Mouse (Mus musculus) embryonic facial prominence, embryonic 14.5 days (tissue): ENCODE measurements around the gene Col23a1. TPM values are rescaled to one million over a fixed set of nuclear protein-coding genes. Genes with fewer than 3 reads are reported as not detected.

ENCODE experiments used
- ATAC-seq: fragments of 200-750 bp; cut with Nextera tagmentation; 2 replicates; pipeline ENCODE4 v1.8.0; 2017; ENCODE audit warnings: low read depth, moderate number of reproducible peaks, moderate TSS enrichment
- DNase-seq: peaks from one replicate; pipeline ENCODE4 v3.0.0-alpha.2; 2015; ENCODE audit warnings: low spot score
- H3K27ac ChIP-seq: fragments of 300-500 bp; sonication (generic); replicated peaks from 2 replicates; pipeline ENCODE4 v1.5.1; 2014; ENCODE audit warnings: low read depth, mild to moderate bottlenecking, low read length, moderate library complexity
- H3K27me3 ChIP-seq: fragments of 300-500 bp; sonication (generic); replicated peaks from 2 replicates; pipeline ENCODE4 v1.6.1; 2014; ENCODE audit warnings: low read length; ENCODE audit not compliant: control insufficient read depth, insufficient read depth
- H3K36me3 ChIP-seq: fragments of 300-500 bp; sonication (generic); 2 replicates; pipeline ENCODE4 v1.6.1; 2014; ENCODE audit warnings: low read length, mixed read lengths; ENCODE audit not compliant: control insufficient read depth, insufficient read depth
- H3K4me1 ChIP-seq: fragments of 300-500 bp; sonication (generic); 2 replicates; pipeline ENCODE4 v1.6.1; 2014; ENCODE audit warnings: antibody characterized with exemption, low read length; ENCODE audit not compliant: control insufficient read depth, insufficient read depth
- H3K4me2 ChIP-seq: fragments of 300-500 bp; sonication (generic); 2 replicates; pipeline ENCODE4 v1.6.1; 2014; ENCODE audit warnings: low read depth, mild to moderate bottlenecking, low read length, moderate library complexity, mixed read lengths
- H3K4me3 ChIP-seq: fragments of 300-500 bp; sonication (generic); 2 replicates; pipeline ENCODE4 v1.5.1; 2014; ENCODE audit warnings: low read depth, mild to moderate bottlenecking, low read length
- H3K9ac ChIP-seq: fragments of 300-500 bp; sonication (generic); 2 replicates; pipeline ENCODE4 v1.6.1; 2014; ENCODE audit warnings: low read depth, mild to moderate bottlenecking, low read length, moderate library complexity, mixed read lengths
- H3K9me3 ChIP-seq: fragments of 300-500 bp; sonication (generic); 2 replicates; pipeline ENCODE4 v1.6.1; 2016; ENCODE audit warnings: low read length; ENCODE audit not compliant: control insufficient read depth
- WGBS: fragments of 180-500 bp; shearing (Covaris S2); extraction: QIAGEN DNeasy Blood & Tissue Kit; methylation state at CpG from one replicate; pipeline ENCODE4 v1.1.7; 2014; 5-methylcytosine and 5-hydroxymethylcytosine counted together
- polyA plus RNA-seq: library from polyadenylated mRNA; unstranded; fragments of >200 nt; fragmentation: Nextera tagmentation; extraction: Ambion mirVana; gene quantifications from 2 replicates; pipeline ENCODE4 v1.2.1, GENCODE M21; 2014

Col23a1 gene
- polyA plus RNA-seq, 1 experiment from 2014 or later = 20.2 TPM

DNA sequence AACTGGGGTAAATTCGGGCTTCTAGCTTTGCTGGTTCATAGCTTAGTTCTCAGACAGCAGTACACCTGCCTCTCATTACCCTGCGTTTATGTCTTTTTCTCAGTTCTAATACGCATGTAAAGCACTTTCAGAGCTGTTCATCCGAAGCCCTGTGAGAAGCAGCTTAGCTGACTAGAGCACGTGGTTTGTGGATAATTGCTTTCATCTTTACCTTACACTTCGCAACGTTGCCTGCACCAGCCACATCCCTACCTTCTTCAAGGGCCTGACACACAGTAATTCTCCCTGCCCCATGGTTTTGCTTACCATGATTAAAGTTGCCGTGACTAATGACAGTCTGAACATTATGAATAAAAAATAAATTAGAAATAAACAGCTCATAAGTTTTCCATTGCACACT is 22.1 kb downstream of the Col23a1 start:
- Histone ChIP-seq H3K4me1 (peaks cover 10% of the 10 kb centered on the region; the same call in 1 of the 2 replicates), H3K9ac (no peak overlapping the region), H3K9me3 (no peaks in the 10 kb centered on the region), H3K4me2 (no peak overlapping the region), H3K27ac (no peak overlapping the region), H3K36me3 (no peaks in the 10 kb centered on the region), H3K27me3 (no peaks in the 10 kb centered on the region), H3K4me3 (no peak overlapping the region)
- ATAC-seq (no peak), DNase-seq (no peak)
- 57% methylated on average over 8 of the region's 8 CpGs for WGBS

DNA sequence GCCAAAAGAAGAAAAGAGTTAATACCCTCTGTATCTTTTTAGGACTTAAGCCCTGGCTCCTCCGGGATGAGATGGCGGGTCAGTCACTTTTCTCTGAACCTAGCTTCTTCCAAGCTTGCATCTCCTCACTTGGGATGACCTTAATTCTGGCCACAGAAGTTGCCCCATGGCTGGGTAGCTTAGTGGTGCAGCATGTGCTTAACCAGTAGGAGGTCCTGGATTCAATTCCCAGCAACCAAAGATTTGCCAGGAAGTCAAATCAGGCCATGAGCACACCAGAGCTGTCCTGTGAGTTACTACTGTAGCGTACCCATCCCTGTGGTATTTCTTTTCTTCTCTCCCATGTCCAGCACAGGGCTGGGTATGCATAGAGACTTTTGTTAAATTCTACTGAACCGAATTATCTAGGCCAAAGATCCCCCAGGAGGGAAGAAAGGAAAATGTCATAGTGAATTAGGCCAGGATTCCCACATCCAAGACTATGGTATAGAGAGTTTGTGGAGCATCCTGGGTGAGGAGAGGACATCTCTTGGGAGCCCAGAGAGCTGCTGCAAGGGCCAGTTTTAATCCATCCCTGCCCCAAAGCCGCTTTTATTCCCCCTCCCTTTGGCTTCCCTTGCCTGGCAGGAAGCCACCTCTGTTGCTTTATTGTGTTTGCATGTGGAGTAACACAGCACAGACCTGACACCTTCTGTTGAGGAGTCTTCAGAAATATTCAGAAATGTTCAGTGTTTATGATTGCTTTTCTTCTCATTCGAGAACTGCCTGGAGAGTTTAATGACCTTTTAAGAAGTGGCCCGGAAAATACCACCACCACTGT is 26.5 kb downstream of the Col23a1 start:
- no peaks in the 10 kb centered on the region for H3K4me1 ChIP-seq
- no peaks in the 10 kb centered on the region for H3K27me3 ChIP-seq
- no peak overlapping the region for H3K9ac ChIP-seq
- H3K27ac ChIP-seq = no peak overlapping the region
- peaks cover 4% of the 10 kb centered on the region; the same call in 1 of the 2 replicates for H3K9me3 ChIP-seq
- H3K4me3 ChIP-seq = no peak overlapping the region
- no peak overlapping the region for H3K4me2 ChIP-seq
- 74% methylated on average over 7 of the region's 7 CpGs for WGBS
- DNase-seq (peak; percentile 17), ATAC-seq (peak; percentile 37; the same call in 1 of the 2 replicates)
- H3K36me3 ChIP-seq = no peaks in the 10 kb centered on the region

DNA sequence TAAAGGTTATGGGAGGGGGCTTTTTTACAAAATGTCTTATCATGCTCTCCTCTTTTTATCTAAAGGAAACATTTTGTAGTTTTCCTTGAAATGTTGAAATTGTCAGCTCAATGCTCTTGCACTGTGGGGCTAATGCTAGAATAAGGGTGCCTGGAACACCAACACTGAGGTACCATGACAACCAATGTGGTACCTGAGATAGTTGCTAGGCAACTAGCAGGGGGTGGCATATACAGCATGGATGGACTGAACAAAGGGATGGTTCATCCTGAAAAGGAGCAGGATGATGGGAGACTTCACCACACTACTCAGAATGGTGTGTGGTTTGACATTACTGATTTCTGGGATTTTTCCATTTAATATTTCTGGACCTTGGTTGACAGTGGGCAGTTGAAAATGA is 30.9 kb downstream of the Col23a1 start:
- Histone ChIP-seq H3K9ac (no peak overlapping the region), H3K27ac (no peak overlapping the region), H3K27me3 (no peaks in the 10 kb centered on the region), H3K9me3 (peaks cover 6% of the 10 kb centered on the region; the same call in 1 of the 2 replicates), H3K4me2 (no peak overlapping the region), H3K36me3 (no peaks in the 10 kb centered on the region), H3K4me3 (no peak overlapping the region), H3K4me1 (no peaks in the 10 kb centered on the region)
- ATAC-seq = no peak
- no peak for DNase-seq

DNA sequence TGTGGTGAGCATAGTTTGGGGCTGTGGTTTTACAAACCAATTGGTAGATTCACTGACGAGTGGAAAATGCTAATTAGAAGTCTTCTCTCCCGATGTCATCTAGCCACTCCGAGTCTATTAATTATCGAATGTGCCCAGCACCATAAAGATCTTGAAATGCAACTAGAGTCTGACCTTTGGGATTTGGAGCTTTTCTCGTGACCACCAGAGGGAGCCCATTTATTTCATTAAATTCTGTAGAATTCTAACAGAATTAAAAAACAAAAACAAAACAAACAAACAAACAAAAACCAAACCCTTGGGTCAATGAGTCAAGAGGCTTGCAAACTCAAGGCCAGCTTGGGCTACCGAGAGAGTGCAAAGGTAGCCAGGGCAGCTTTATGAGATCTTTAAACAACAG is 37.2 kb downstream of the Col23a1 start:
- ATAC-seq = no peak

DNA sequence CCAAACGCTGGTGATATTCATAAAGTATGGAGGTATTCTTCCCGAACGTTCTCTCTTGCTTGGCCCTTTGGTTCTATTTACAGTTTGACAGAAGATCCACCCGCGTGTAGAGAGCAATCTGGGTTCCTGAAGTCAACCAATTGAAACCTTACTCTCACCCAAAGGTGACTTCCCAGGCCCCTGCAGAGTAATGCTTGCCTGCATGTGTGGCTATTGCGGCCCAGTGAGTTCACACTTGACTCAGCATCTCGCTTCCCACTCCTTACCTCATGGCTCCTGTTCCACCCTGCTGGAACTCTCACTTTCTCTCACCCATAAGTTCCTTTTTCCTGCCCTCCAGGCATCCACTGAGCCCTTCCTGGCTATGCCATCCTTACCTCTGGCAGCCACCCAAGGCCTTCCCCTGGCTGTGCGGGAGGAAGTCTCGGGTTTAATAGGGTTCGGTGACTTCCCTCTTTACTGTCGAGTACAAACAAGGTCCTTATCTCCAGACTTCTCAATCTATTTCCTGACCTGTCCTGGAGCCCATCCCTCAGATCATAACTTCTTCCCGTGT is 38.7 kb downstream of the Col23a1 start:
- no peaks in the 10 kb centered on the region for H3K36me3 ChIP-seq
- H3K9ac ChIP-seq = no peak overlapping the region
- no peaks in the 10 kb centered on the region for H3K27me3 ChIP-seq
- DNase-seq (no peak), ATAC-seq (no peak)
- H3K4me3 ChIP-seq = no peak overlapping the region
- no peak overlapping the region for H3K27ac ChIP-seq
- 85% methylated on average over 12 of the region's 12 CpGs for WGBS
- no peak overlapping the region for H3K4me2 ChIP-seq
- no peaks in the 10 kb centered on the region for H3K9me3 ChIP-seq
- H3K4me1 ChIP-seq = no peaks in the 10 kb centered on the region

More for the DNA sequence above, 37.2 kb downstream of the Col23a1 start:
- no peaks in the 10 kb centered on the region for H3K27me3 ChIP-seq
- no peak overlapping the region for H3K4me3 ChIP-seq
- no peaks in the 10 kb centered on the region for H3K36me3 ChIP-seq
- no peaks in the 10 kb centered on the region for H3K4me1 ChIP-seq
- 60% methylated on average over 6 of the region's 6 CpGs for WGBS
- H3K9me3 ChIP-seq = no peaks in the 10 kb centered on the region
- no peak overlapping the region for H3K27ac ChIP-seq
- no peak overlapping the region for H3K4me2 ChIP-seq
- H3K9ac ChIP-seq = no peak overlapping the region
- DNase-seq = peak; percentile 43

DNA sequence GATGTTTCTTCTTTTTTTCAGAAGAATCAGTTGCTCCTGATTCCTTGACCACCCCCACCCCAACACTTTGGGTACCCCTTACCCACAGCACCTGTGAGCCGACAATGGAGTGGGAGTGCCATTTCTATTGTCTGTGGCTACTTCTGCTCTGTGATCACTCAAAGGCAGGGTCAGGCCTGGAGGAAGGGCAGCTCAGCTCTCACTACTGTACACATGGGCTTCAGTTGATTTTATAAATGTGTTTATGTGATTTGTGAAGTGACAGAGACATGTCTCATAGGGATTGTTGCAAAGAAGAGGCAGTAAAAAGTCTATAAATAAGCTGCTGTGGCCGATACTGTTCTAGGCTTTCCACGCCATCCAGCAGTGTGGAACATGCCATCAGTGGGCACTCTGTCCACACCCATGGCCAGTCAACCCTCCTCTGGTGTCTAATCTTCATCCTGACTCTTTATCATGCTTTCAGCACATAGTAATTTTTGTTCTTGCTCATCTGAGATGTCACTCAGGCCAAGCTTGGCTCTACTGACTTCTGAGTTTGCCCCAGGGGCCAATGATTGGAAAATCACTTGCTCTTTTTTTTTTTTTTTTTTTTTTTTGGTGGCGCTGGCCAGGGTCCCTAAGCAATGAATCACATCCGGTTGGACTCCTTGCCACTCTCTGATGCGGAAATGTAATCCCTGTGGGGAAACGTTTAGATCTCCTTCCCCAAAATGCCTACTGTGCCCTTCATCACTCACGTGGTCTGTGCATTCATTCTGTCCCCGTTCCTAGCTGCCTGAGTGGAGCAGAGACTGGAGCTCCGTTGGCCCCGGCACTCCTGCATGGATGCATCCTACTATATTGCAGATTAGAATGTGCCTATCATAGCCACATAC is 40.4 kb downstream of the Col23a1 start:
- no peak overlapping the region for H3K4me3 ChIP-seq
- WGBS = 77% methylated on average over 11 of the region's 11 CpGs
- no peak for ATAC-seq
- no peaks in the 10 kb centered on the region; the same call in 1 of the 2 replicates for H3K4me1 ChIP-seq
- no peaks in the 10 kb centered on the region for H3K9me3 ChIP-seq
- no peak overlapping the region for H3K27ac ChIP-seq
- no peak for DNase-seq
- H3K9ac ChIP-seq = no peak overlapping the region
- no peak overlapping the region for H3K4me2 ChIP-seq
- H3K27me3 ChIP-seq = no peaks in the 10 kb centered on the region
- no peaks in the 10 kb centered on the region for H3K36me3 ChIP-seq

DNA sequence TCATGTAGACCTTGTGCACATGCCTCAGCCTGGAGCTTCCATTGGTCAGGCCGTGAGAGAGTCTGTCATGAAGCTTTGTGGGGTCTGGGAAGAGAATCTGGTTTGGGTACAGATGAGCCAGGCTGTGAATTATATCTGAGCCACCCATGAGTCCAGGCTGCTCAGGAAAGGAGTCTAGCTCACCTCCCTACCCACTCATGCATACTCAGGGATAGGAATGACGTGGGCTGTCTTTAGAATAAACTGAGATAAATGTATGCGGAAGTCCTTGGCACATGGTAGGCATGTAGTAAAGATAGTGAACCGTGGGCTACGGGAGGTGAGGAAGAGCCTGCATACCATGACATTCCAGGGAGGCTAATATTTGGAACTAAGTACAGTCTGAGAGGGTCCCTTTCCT is 44.3 kb downstream of the Col23a1 start:
- Histone ChIP-seq H3K9ac (no peak overlapping the region), H3K27ac (no peak overlapping the region), H3K27me3 (no peaks in the 10 kb centered on the region), H3K4me3 (no peak overlapping the region), H3K4me2 (no peak overlapping the region), H3K36me3 (no peaks in the 10 kb centered on the region), H3K9me3 (no peaks in the 10 kb centered on the region), H3K4me1 (peaks cover 15% of the 10 kb centered on the region)
- ATAC-seq = no peak
- no peak for DNase-seq
- 75% methylated on average over 5 of the region's 5 CpGs for WGBS

DNA sequence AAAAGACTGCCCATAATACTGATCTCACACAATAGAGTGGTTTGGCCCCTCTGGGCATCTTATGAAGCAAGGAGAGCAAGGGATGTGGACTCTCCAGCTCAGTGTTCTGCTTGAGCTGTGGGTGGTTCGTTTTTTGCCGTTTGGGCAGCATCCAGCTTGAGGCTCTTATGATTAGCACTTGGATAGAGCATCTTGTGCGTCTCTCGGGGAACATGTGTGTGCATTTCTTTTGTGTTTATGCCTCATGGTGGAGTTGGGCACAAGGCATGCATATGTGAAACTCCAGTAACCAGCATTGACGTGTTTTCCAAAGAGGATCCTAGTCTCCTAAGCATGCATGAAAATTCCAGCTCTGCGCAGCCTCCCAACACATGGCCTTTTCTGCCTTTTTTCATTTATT is 47.9 kb downstream of the Col23a1 start:
- WGBS = 59% methylated on average over 6 of the region's 6 CpGs
- H3K9ac ChIP-seq = no peak overlapping the region
- peaks cover 16% of the 10 kb centered on the region for H3K4me1 ChIP-seq
- H3K36me3 ChIP-seq = no peaks in the 10 kb centered on the region
- H3K27me3 ChIP-seq = no peaks in the 10 kb centered on the region
- peak; percentile 74 for DNase-seq
- no peak overlapping the region for H3K4me2 ChIP-seq
- H3K4me3 ChIP-seq = no peak overlapping the region
- no peaks in the 10 kb centered on the region for H3K9me3 ChIP-seq
- ATAC-seq = no peak
- H3K27ac ChIP-seq = no peak overlapping the region
